Mouse (Mus musculus): ENCODE data around the gene Ifi206. TPM values are rescaled to one million over a fixed set of nuclear protein-coding genes. Genes with fewer than 3 reads are reported as not detected.

Ifi206 gene
- polyA plus RNA-seq, 1 experiment = 27.2 TPM

- TF ChIP-seq CTCF (IDR thresholded peaks at IDR 0.05; ENCODE audit: borderline replicate concordance, control insufficient read depth, extremely low read depth, insufficient read depth, low read length, poor library complexity) (no peak), POLR2A (IDR thresholded peaks at IDR 0.05; ENCODE audit: control insufficient read depth, extremely low read depth, insufficient read depth, low read length, poor library complexity) (no peak)
- Histone ChIP-seq H3K27ac (ENCODE audit: control insufficient read depth, insufficient read depth, low read length) (no peak overlapping the region), H3K27me3 (ENCODE audit: control insufficient read depth, insufficient read depth, low read length) (no peaks in the 10 kb centered on the region), H3K4me3 (ENCODE audit: control insufficient read depth, insufficient read depth, low read length) (no peak overlapping the region), H3K36me3 (ENCODE audit: control insufficient read depth, insufficient read depth, low read length) (no peaks in the 10 kb centered on the region), H3K4me1 (replicated peaks; ENCODE audit: control insufficient read depth, insufficient read depth, low read length) (no peaks in the 10 kb centered on the region)
- no peak for DNase-seq
- 83% methylated on average over 2 of the region's 2 CpGs for WGBS
Observed at GRCm38 (mm10) chr1:173426345-173426744, 64.5 kb downstream of the Ifi206 start.

GRCm38 (mm10) chr1:173420374-173420773 lies 70.5 kb downstream of the Ifi206 start:
- H3K4me3 ChIP-seq (ENCODE audit: control insufficient read depth, insufficient read depth, low read length) = no peak overlapping the region
- 11% methylated on average over 6 of the region's 6 CpGs for WGBS

GRCm38 (mm10) chr1:173418936-173419621 lies 71.8 kb downstream of the Ifi206 start:
- Histone ChIP-seq H3K27ac (ENCODE audit: control insufficient read depth, insufficient read depth, low read length) (no peak overlapping the region), H3K27me3 (ENCODE audit: control insufficient read depth, insufficient read depth, low read length) (no peaks in the 10 kb centered on the region), H3K36me3 (ENCODE audit: control insufficient read depth, insufficient read depth, low read length) (no peaks in the 10 kb centered on the region), H3K4me3 (ENCODE audit: control insufficient read depth, insufficient read depth, low read length) (no peak overlapping the region), H3K4me1 (replicated peaks; ENCODE audit: control insufficient read depth, insufficient read depth, low read length) (0 out of 2 replicates have a peak, but pooled peaks cover 3% of the 10 kb centered on the region)
- TF ChIP-seq POLR2A (IDR thresholded peaks at IDR 0.05; ENCODE audit: control insufficient read depth, extremely low read depth, insufficient read depth, low read length, poor library complexity) (no peak), CTCF (IDR thresholded peaks at IDR 0.05; ENCODE audit: borderline replicate concordance, control insufficient read depth, extremely low read depth, insufficient read depth, low read length, poor library complexity) (no peak)
- WGBS = 88% methylated on average over 1 of the region's 1 CpGs
- no peak for DNase-seq

More at GRCm38 (mm10) chr1:173420374-173420773, 70.5 kb downstream of the Ifi206 start:
- Histone ChIP-seq H3K27me3 (ENCODE audit: control insufficient read depth, insufficient read depth, low read length) (no peaks in the 10 kb centered on the region), H3K36me3 (ENCODE audit: control insufficient read depth, insufficient read depth, low read length) (no peaks in the 10 kb centered on the region), H3K27ac (ENCODE audit: control insufficient read depth, insufficient read depth, low read length) (no peak overlapping the region), H3K4me1 (replicated peaks; ENCODE audit: control insufficient read depth, insufficient read depth, low read length) (0 out of 2 replicates have a peak, but pooled peaks cover 3% of the 10 kb centered on the region)
- no peak for TF ChIP-seq CTCF (IDR thresholded peaks at IDR 0.05; ENCODE audit: borderline replicate concordance, control insufficient read depth, extremely low read depth, insufficient read depth, low read length, poor library complexity)
- no peak for TF ChIP-seq POLR2A (IDR thresholded peaks at IDR 0.05; ENCODE audit: control insufficient read depth, extremely low read depth, insufficient read depth, low read length, poor library complexity)
- peak; percentile 42 for DNase-seq

DNA sequence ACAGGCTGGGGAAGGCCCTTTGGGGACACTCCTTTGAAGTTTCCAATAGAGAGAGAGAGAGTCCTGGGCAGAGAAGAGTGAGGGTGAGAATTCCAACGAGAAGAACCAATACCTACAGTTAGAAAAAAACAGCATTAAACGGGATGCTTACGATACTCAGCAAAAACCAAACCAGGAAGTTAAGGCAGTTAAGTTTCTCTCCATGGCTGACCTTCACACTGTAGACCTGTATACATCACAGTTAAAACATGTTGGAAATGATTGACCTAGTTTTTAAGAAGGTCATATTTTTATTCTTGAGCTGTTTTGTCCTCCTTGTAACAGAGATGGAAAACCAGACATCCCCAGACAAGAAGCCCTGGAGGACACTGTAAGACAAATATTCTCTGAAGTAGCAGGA lies 72.3 kb downstream of the Ifi206 start:
- TF ChIP-seq POLR2A (IDR thresholded peaks at IDR 0.05; ENCODE audit: control insufficient read depth, extremely low read depth, insufficient read depth, low read length, poor library complexity) (no peak), CTCF (IDR thresholded peaks at IDR 0.05; ENCODE audit: borderline replicate concordance, control insufficient read depth, extremely low read depth, insufficient read depth, low read length, poor library complexity) (no peak)
- 83% methylated on average over 3 of the region's 3 CpGs for WGBS
- no peak for DNase-seq
- no peaks in the 10 kb centered on the region for H3K27me3 ChIP-seq (ENCODE audit: control insufficient read depth, insufficient read depth, low read length)
- 0 out of 2 replicates have a peak, but pooled peaks cover 3% of the 10 kb centered on the region for H3K4me1 ChIP-seq (replicated peaks; ENCODE audit: control insufficient read depth, insufficient read depth, low read length)
- no peak overlapping the region for H3K27ac ChIP-seq (ENCODE audit: control insufficient read depth, insufficient read depth, low read length)
- no peaks in the 10 kb centered on the region for H3K36me3 ChIP-seq (ENCODE audit: control insufficient read depth, insufficient read depth, low read length)
- no peak overlapping the region for H3K4me3 ChIP-seq (ENCODE audit: control insufficient read depth, insufficient read depth, low read length)

Other genes starting within 250 kb of the Ifi206 start
- not detected in 2 replicates for gene Olfr418, start 225.0 kb downstream of the Ifi206 start, polyA plus RNA-seq (2012; rRNA removed)
- gene Mptx2, start 213.3 kb downstream of the Ifi206 start, polyA plus RNA-seq (2012; rRNA removed) = not detected in 2 replicates
- gene Ackr1, start 157.3 kb downstream of the Ifi206 start, polyA plus RNA-seq (2012; rRNA removed) = 6.6 and 8.7 TPM in 2 replicates
- gene Aim2, start 140.2 kb downstream of the Ifi206 start, polyA plus RNA-seq (2012; rRNA removed) = 6.5 and 7.4 TPM in 2 replicates
- gene Cadm3, start 123.3 kb downstream of the Ifi206 start, polyA plus RNA-seq (2012; rRNA removed) = 5.9 and 6.8 TPM in 2 replicates
- 0.94 and 1.3 TPM in 2 replicates for gene Ifi214, start 44.9 kb upstream of the Ifi206 start, polyA plus RNA-seq (2012; rRNA removed)
- 22.3 and 23.3 TPM in 2 replicates for gene Ifi213, start 108.2 kb upstream of the Ifi206 start, polyA plus RNA-seq (2012; rRNA removed)
- 5.4 and 6.1 TPM in 2 replicates for gene Ifi209, start 139.9 kb upstream of the Ifi206 start, polyA plus RNA-seq (2012; rRNA removed)
- 21.0 and 21.1 TPM in 2 replicates for gene Ifi208, start 182.6 kb upstream of the Ifi206 start, polyA plus RNA-seq (2012; rRNA removed)

Measured in thymus, adult 2 months (tissue).